Mouse (Mus musculus) fibroblast of lung, adult 2 months (primary cell): ENCODE results near the gene Arid3a.

Source experiments
- DNase-seq: peaks from one replicate; pipeline ENCODE4 v3.0.0-alpha.2; 2011; ENCODE audit warnings: low read depth

Gene Arid3a

GRCm38 (mm10) chr10:79995636-79996035 lies 68.8 kb downstream of the Arid3a start:
- DNase-seq, result no peak

GRCm38 (mm10) chr10:79996272-79997033 lies 69.6 kb downstream of the Arid3a start, which contains the start of gene Abca7:
Abca7 (plus strand) TSS chr10:79996494.
- peak; percentile 81 for DNase-seq

DNA sequence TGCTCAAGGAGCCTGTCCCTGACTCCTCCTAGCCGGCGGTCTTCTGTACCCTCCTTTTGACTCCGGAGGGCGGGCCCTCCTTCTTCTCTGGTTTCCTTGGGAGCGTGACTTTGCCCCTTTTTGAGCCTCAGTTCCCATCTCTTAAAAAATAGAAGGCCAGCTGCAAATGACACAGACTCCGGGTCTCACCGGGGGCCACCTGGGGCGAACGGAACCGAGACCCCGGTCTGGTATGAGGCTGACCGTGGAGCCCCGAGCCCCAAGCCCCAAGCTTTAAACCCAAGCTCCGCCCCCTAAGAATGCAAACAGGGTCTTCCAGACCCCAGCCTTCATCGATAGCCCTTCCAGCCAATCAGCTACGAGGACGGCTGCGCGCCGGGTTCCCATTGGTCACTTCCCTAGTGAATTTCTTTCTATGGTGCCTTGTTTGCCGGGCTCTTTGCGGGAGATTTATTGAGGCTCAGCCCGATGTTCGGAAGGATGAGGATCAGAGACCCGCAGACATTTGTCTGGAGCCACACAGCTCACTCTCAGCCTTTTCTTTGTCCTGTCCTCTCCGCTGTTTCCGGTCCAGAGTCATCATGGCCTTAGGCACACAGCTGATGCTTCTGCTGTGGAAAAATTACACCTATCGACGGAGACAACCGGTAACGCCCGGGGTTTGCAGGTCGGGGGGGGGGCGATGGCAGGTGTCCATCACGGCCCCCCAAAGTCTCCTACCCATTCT lies 70.4 kb downstream of the Arid3a start:
- no peak for DNase-seq

GRCm38 (mm10) chr10:79997819-79998218 lies 71.0 kb downstream of the Arid3a start:
- no peak for DNase-seq

- no peak for DNase-seq
Measured at GRCm38 (mm10) chr10:80001945-80002344, 75.1 kb downstream of the Arid3a start.

GRCm38 (mm10) chr10:80002829-80003228 lies 76.0 kb downstream of the Arid3a start:
- DNase-seq, result no peak

DNA sequence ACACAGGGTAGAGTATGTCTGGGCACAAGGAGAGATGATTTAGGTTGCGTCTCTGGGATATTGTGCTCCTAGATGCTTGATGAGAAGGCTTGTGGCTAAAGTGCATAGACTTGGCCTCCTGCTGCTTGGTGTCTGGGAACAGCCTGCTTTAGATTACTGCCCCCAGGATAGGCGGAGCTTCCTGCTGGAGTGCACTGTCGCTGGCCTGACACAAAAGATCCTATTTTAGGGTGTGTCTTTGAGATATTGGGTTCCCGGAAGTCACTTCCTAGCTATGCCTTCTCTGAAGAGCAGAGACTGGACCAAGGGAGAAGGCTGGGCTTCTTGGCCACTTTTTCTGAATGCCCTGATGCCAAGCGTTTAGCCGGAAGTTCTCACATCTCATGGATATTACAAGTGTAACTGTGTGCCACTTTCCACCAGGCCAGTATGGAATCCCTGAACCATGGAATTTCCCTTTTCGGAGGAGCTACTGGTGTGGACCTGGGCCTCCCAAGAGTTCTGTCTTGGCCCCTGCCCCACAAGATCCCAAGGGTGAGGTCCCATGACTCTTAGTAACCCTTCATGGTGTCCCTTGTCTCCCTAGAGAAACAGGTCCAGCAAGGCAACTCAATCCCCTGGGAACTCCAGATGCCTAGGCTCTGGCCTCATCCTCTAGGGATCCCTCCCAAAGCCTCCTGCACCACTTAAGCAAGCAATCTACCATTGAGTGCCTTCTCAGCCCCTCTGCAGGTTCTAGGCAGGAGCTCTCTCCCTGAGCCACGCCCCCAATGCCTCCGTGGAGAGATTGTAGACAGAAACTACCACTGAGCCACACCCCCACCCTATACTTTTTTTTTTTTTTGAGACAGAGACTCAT lies 76.8 kb downstream of the Arid3a start:
- no peak for DNase-seq

GRCm38 (mm10) chr10:80004233-80004705 lies 77.4 kb downstream of the Arid3a start:
- no peak for DNase-seq
